Mouse (Mus musculus): Measurements from ENCODE around the gene Ksr2. TPM values are rescaled to one million over a fixed set of nuclear protein-coding genes. Genes with fewer than 3 reads are reported as not detected.

The Ksr2 gene
- polyA plus RNA-seq, 1 experiment from 2014 or later: 0.09 TPM

GRCm38 (mm10) chr5:117566051-117566665 lies 152.4 kb downstream of the Ksr2 start:
- Histone ChIP-seq H3K4me1 (no peaks in the 10 kb centered on the region), H3K36me3 (no peaks in the 10 kb centered on the region), H3K27ac (no peak overlapping the region), H3K4me3 (no peak overlapping the region), H3K27me3 (ENCODE audit: insufficient read depth, poor library complexity, severe bottlenecking) (no peaks in the 10 kb centered on the region), H3K9me3 (no peaks in the 10 kb centered on the region)
- no peak for DNase-seq (ENCODE audit: low spot score)
- 73% methylated on average over 12 of the region's 12 CpGs for WGBS

- Histone ChIP-seq H3K36me3 (no peaks in the 10 kb centered on the region), H3K4me1 (no peaks in the 10 kb centered on the region), H3K27me3 (ENCODE audit: insufficient read depth, poor library complexity, severe bottlenecking) (no peaks in the 10 kb centered on the region), H3K4me3 (no peak overlapping the region), H3K27ac (no peak overlapping the region), H3K9me3 (no peaks in the 10 kb centered on the region)
- DNase-seq (ENCODE audit: low spot score): no peak
- WGBS: 82% methylated on average over 6 of the region's 6 CpGs
These were observed 155.5 kb downstream of the Ksr2 start for GRCm38 (mm10) chr5:117569190-117569795.

GRCm38 (mm10) chr5:117572428-117572827 lies 158.6 kb downstream of the Ksr2 start:
- H3K4me3 ChIP-seq: no peak overlapping the region
- 88% methylated on average over 14 of the region's 14 CpGs for WGBS
- DNase-seq (ENCODE audit: low spot score): no peak
- no peaks in the 10 kb centered on the region for H3K4me1 ChIP-seq
- no peaks in the 10 kb centered on the region for H3K27me3 ChIP-seq (ENCODE audit: insufficient read depth, poor library complexity, severe bottlenecking)
- H3K36me3 ChIP-seq: no peaks in the 10 kb centered on the region
- H3K9me3 ChIP-seq: no peaks in the 10 kb centered on the region
- no peak overlapping the region for H3K27ac ChIP-seq

- no peaks in the 10 kb centered on the region for H3K9me3 ChIP-seq
- 63% methylated on average over 7 of the region's 7 CpGs for WGBS
- no peaks in the 10 kb centered on the region for H3K36me3 ChIP-seq
- no peaks in the 10 kb centered on the region for H3K27me3 ChIP-seq (ENCODE audit: insufficient read depth, poor library complexity, severe bottlenecking)
- DNase-seq (ENCODE audit: low spot score): no peak
- H3K27ac ChIP-seq: no peak overlapping the region
- no peaks in the 10 kb centered on the region for H3K4me1 ChIP-seq
- no peak overlapping the region for H3K4me3 ChIP-seq
These were observed 161.1 kb downstream of the Ksr2 start for GRCm38 (mm10) chr5:117574894-117575293.

GRCm38 (mm10) chr5:117577598-117577997 lies 163.8 kb downstream of the Ksr2 start:
- no peaks in the 10 kb centered on the region for H3K9me3 ChIP-seq
- no peak for DNase-seq (ENCODE audit: low spot score)
- H3K27ac ChIP-seq: no peak overlapping the region
- H3K4me3 ChIP-seq: no peak overlapping the region
- H3K27me3 ChIP-seq (ENCODE audit: insufficient read depth, poor library complexity, severe bottlenecking): no peaks in the 10 kb centered on the region
- H3K36me3 ChIP-seq: no peaks in the 10 kb centered on the region
- H3K4me1 ChIP-seq: no peaks in the 10 kb centered on the region
- 78% methylated on average over 5 of the region's 5 CpGs for WGBS

- H3K9me3 ChIP-seq: no peaks in the 10 kb centered on the region
These were observed 167.9 kb downstream of the Ksr2 start for GRCm38 (mm10) chr5:117581711-117582110.

GRCm38 (mm10) chr5:117584428-117584827 lies 170.6 kb downstream of the Ksr2 start:
- no peak overlapping the region for H3K27ac ChIP-seq
- no peaks in the 10 kb centered on the region for H3K36me3 ChIP-seq
- peaks cover 3% of the 10 kb centered on the region; the same call in 1 of the 2 replicates for H3K4me1 ChIP-seq
- DNase-seq (ENCODE audit: low spot score): no peak
- peaks cover 7% of the 10 kb centered on the region; the same call in 1 of the 2 replicates for H3K27me3 ChIP-seq (ENCODE audit: insufficient read depth, poor library complexity, severe bottlenecking)
- 64% methylated on average over 1 of the region's 1 CpGs for WGBS
- no peaks in the 10 kb centered on the region for H3K9me3 ChIP-seq
- no peak overlapping the region for H3K4me3 ChIP-seq

More at GRCm38 (mm10) chr5:117581711-117582110, 167.9 kb downstream of the Ksr2 start:
- Histone ChIP-seq H3K27ac (no peak overlapping the region), H3K27me3 (ENCODE audit: insufficient read depth, poor library complexity, severe bottlenecking) (peaks cover 7% of the 10 kb centered on the region; the same call in 1 of the 2 replicates), H3K4me3 (no peak overlapping the region), H3K4me1 (no peaks in the 10 kb centered on the region), H3K36me3 (no peaks in the 10 kb centered on the region)
- no peak for DNase-seq (ENCODE audit: low spot score)
- WGBS: 83% methylated on average over 3 of the region's 3 CpGs

GRCm38 (mm10) chr5:117589266-117589665 lies 175.5 kb downstream of the Ksr2 start:
- Histone ChIP-seq H3K27ac (no peak overlapping the region), H3K4me3 (no peak overlapping the region), H3K36me3 (no peaks in the 10 kb centered on the region), H3K27me3 (ENCODE audit: insufficient read depth, poor library complexity, severe bottlenecking) (peaks cover 17% of the 10 kb centered on the region; the same call in 1 of the 2 replicates), H3K9me3 (no peaks in the 10 kb centered on the region), H3K4me1 (peaks cover 6% of the 10 kb centered on the region; the same call in 1 of the 2 replicates)
- DNase-seq (ENCODE audit: low spot score): no peak
- WGBS: 61% methylated on average over 6 of the region's 6 CpGs

GRCm38 (mm10) chr5:117593273-117593672 lies 179.5 kb downstream of the Ksr2 start:
- DNase-seq (ENCODE audit: low spot score): no peak
- Histone ChIP-seq H3K27ac (no peak overlapping the region), H3K36me3 (no peaks in the 10 kb centered on the region), H3K4me3 (no peak overlapping the region), H3K9me3 (no peaks in the 10 kb centered on the region), H3K27me3 (ENCODE audit: insufficient read depth, poor library complexity, severe bottlenecking) (peaks cover 15% of the 10 kb centered on the region; the same call in 1 of the 2 replicates), H3K4me1 (peaks cover 6% of the 10 kb centered on the region; the same call in 1 of the 2 replicates)
- 57% methylated on average over 19 of the region's 19 CpGs for WGBS

- Histone ChIP-seq H3K36me3 (no peaks in the 10 kb centered on the region), H3K27me3 (ENCODE audit: insufficient read depth, poor library complexity, severe bottlenecking) (peaks cover 15% of the 10 kb centered on the region; the same call in 1 of the 2 replicates), H3K4me1 (no peaks in the 10 kb centered on the region), H3K27ac (no peak overlapping the region), H3K4me3 (no peak overlapping the region), H3K9me3 (no peaks in the 10 kb centered on the region)
- DNase-seq (ENCODE audit: low spot score): no peak
- WGBS: 75% methylated on average over 3 of the region's 3 CpGs
These were observed 183.0 kb downstream of the Ksr2 start for GRCm38 (mm10) chr5:117596803-117597202.

- H3K27me3 ChIP-seq (ENCODE audit: insufficient read depth, poor library complexity, severe bottlenecking): peaks cover 5% of the 10 kb centered on the region; the same call in 1 of the 2 replicates
- peaks cover 5% of the 10 kb centered on the region; the same call in 1 of the 2 replicates for H3K4me1 ChIP-seq
- H3K4me3 ChIP-seq: no peak overlapping the region
- H3K9me3 ChIP-seq: no peaks in the 10 kb centered on the region
- 58% methylated on average over 9 of the region's 9 CpGs for WGBS
- DNase-seq (ENCODE audit: low spot score): no peak
- no peak overlapping the region for H3K27ac ChIP-seq
- H3K36me3 ChIP-seq: no peaks in the 10 kb centered on the region
These were observed 188.2 kb downstream of the Ksr2 start for GRCm38 (mm10) chr5:117602026-117602425.

GRCm38 (mm10) chr5:117607761-117608309 lies 194.0 kb downstream of the Ksr2 start:
- Histone ChIP-seq H3K9me3 (no peaks in the 10 kb centered on the region), H3K4me1 (peaks cover 6% of the 10 kb centered on the region; the same call in 1 of the 2 replicates), H3K27me3 (ENCODE audit: insufficient read depth, poor library complexity, severe bottlenecking) (peaks cover 5% of the 10 kb centered on the region; the same call in 1 of the 2 replicates), H3K36me3 (no peaks in the 10 kb centered on the region), H3K27ac (no peak overlapping the region; the same call in 1 of the 2 replicates), H3K4me3 (no peak overlapping the region)
- 64% methylated on average over 15 of the region's 15 CpGs for WGBS
- DNase-seq (ENCODE audit: low spot score): no peak

GRCm38 (mm10) chr5:117614331-117615024 lies 200.7 kb downstream of the Ksr2 start:
- no peaks in the 10 kb centered on the region for H3K36me3 ChIP-seq
- no peak overlapping the region for H3K4me3 ChIP-seq
- WGBS: 30% methylated on average over 5 of the region's 5 CpGs
- DNase-seq (ENCODE audit: low spot score): peak; percentile 83
- H3K9me3 ChIP-seq: no peaks in the 10 kb centered on the region
- no peaks in the 10 kb centered on the region for H3K4me1 ChIP-seq
- no peaks in the 10 kb centered on the region for H3K27me3 ChIP-seq (ENCODE audit: insufficient read depth, poor library complexity, severe bottlenecking)
- H3K27ac ChIP-seq: no peak overlapping the region

Measured in heart, embryonic 10.5 days (tissue).